Mouse (Mus musculus): ENCODE measurements around the gene Arhgef28. TPM values are rescaled to one million over a fixed set of nuclear protein-coding genes. Genes with fewer than 3 reads are reported as not detected.

The Arhgef28 gene
- total RNA-seq (2021), result 10 to 100 TPM; 90.3 to 90.9 TPM

DNA sequence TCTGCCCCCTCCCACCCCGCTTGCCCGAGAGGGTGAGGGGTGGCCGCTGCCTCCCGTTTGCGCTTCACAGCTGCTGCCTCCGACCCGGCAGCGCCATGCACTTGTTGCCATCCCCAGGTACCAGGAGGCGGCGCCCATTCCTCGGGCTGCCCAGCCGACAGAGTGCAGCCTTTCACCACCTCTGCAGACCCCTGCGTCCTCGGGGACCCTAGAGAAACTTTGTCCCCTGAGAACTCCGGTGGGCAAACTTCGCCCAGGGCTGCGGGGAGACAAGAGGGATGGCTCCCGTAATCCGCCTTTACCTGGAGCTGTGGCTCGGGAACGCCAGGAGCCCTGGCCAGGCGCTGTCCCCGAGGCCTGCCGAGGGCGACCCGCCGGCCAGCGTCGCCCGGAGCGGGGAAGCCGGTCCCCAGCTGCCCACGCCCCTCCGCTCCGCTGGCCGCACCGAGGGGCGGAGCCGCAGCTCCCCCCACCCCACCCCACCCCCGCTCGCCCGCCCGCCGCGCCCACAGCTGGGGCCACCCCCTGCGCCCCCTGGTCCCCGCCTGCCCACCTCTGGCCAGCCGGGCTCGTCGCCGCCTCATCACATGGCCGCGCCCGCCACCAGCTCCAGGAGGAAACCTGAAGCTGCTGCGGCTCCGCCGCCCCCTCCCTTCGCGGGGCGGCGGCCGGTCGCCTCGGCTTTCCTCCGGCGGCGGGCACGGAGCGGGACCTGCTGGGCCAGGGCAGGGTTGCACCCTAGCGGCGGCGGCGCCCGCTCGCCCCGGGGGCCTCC lies at the start of gene Arhgef28:
Gene Arhgef28 (minus strand): TSS at position 669 of the 775 bp plus-strand sequence.
- peak; percentile 43 to 50 for DNase-seq (ENCODE audit: extremely low spot score in 1 of 2, low spot score in 1 of 2)

DNA sequence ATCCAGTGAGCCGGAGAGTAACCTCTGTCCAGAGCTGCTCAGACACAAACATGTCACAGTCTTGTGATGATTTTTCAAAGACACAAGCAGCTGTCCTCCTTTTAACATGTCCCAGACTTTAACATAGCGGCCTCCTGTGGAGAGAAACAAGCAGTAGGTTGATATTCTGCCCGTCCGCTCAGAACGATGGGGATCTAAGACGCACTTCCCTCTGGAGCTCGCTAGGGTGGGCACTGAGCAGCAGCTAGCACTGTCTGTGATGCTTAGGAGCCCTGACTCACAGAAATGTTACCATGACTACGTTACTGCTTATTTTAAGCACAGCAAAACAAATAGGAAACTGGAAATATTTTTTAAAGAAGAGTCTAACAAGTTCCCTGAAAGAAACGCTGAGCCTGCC lies 48.7 kb upstream of the Arhgef28 start:
- peak in 1 of 2 experiments; percentile 26 for DNase-seq (ENCODE audit: extremely low spot score in 1 of 2, low spot score in 1 of 2)

DNA sequence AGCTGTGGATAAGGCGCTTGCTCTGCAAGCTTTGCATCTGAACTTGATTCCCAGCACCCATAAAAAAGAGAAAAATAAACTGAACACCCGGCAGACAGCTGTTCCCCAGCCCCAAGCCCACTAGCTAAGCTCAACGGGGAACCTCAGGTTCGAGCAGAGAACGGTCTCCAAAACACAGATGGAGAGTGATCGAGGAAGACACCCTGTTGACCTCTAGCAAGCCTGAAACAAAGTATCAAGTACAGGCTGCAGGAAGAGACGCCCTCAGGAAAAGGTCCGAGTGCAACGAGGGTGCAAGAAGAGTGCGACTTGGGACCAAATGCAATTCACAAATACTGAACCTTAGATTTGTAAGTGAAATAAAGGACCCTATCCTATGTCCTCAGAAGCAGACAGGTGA lies 43.4 kb upstream of the Arhgef28 start:
- DNase-seq (ENCODE audit: extremely low spot score in 1 of 2, low spot score in 1 of 2), result no peak

DNA sequence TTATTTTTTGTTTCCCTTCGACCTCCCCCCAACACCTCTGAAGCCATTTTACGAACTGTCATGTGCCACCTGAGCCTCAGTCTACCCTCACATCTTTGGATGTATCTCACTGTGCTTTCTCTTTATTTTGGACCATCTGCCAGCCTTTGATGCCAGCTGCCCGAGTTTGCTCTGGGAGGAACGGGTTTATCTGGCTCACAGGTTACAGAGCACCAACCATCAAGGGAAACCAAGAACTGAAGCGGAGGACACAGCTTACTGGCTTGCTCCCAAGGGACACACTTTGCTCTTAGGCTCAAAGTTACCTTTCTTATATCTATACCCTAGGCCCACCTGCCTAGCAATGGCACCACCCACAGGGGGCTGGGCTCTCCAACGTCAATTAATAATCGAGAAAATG lies 39.1 kb upstream of the Arhgef28 start:
- no peak for DNase-seq (ENCODE audit: extremely low spot score in 1 of 2, low spot score in 1 of 2)

DNA sequence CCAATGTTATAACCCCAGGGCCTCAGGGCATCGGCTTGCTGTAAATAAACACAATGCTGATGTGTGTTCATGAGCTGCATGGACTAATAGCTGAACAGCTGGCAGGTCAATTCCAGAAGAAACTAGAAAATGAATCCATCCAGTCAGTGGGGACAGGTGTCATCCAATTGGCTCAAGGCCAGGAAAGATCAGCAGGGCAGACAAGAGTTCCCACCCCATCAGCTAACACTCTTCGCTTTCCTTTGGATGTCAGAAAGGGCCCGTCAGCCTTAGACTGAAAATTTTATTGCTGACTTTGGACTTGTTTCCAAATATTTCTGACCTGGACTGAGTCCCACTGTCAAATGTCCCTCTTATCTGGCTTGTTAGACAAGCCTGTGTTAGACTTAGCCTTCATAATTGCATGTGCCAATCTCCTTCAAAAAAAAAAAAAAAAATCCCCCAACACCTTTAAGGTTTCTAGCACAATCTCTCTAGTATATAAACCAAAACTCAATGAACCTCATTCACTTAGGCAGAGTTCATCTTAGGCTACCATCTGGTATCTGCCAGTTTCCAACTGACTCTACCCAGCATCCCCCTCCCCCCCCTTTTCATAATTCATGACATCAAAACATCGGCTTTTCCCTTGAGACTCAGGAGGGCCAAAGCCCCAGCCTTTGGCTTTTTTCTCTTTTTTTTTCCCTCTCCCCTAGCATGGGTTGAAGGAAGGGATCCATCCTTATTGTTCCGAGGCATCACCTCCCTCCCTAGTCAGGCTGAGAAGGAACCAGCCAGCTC lies 38.5 kb upstream of the Arhgef28 start:
- DNase-seq (ENCODE audit: extremely low spot score in 1 of 2, low spot score in 1 of 2), result no peak

DNA sequence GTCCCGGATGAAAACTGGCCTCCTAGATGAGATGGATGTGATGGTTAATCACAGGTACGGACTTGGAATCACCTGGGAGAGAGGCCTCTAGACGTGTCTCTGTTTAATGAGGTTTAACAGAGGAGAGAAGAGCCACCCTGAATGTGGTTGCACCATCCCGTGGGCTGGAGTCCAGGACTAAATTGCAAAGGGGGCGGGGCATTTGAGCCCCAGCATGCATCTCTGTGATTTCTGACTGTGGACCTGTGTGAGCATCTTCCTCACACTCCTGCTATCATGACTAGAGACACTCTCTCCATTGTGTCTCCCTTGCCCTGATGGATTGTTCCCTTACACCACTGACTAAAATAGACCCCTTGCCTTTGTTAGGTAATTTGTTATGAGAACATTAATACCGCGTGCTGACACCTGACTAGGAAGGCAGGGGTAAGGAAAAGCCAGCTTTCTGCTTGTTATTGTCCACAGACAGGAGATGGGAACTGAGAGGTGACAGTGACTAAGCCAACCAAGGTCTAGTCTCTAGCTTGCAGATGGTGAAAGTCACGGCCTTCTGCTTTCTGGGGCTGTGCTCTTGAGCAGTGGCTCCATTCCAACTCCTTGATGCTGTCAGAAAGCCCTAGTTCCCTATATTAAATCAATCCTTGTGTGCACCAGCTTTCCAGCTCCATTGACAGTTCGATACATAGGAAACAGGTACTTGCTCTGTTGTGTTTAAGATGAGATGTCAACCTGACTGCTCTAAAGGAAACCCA lies 35.5 kb upstream of the Arhgef28 start:
- no peak for DNase-seq (ENCODE audit: extremely low spot score in 1 of 2, low spot score in 1 of 2)

GRCm38 (mm10) chr13:98239978-98240641 lies 33.9 kb upstream of the Arhgef28 start:
- DNase-seq (ENCODE audit: extremely low spot score in 1 of 2, low spot score in 1 of 2), result peak; percentile 69 to 91

DNA sequence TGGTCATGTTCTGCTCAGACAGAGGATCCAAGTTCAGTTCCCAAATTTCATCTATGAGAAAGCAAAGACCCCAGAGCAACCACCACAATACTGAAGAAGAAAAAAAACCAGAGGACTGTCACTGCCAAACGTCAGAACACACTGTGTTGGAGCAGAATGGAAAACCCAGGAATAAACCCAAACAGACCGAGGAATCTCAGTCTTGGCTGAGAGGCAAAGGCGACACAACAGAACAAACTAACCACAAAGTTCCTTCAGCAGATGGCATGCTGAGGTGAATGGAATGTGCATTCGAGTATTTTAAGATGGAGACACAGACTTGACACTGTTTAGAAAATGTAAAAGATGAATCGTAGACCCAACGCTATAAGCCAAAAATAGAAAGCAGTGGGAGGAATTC lies 29.2 kb upstream of the Arhgef28 start:
- no peak for DNase-seq (ENCODE audit: extremely low spot score in 1 of 2, low spot score in 1 of 2)

DNA sequence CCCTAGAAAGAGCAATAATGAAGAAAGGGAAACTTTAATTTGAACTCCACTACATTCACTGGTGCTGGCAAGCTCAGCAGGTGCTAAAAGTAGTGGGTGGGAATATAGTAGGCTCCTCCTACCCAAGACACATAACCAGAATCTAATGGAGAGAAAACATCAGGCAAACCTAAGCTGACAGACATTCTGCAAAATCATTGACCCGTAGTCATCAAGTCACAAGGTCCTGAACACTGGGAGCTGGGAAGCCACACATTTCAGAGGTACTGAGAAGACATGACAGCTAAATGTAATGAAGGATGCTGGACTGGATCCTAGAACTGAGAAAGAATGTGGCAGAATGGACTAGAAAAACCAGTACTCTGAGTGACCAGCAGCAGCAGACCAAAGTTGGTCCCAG lies 24.3 kb upstream of the Arhgef28 start:
- no peak for DNase-seq (ENCODE audit: extremely low spot score in 1 of 2, low spot score in 1 of 2)

DNA sequence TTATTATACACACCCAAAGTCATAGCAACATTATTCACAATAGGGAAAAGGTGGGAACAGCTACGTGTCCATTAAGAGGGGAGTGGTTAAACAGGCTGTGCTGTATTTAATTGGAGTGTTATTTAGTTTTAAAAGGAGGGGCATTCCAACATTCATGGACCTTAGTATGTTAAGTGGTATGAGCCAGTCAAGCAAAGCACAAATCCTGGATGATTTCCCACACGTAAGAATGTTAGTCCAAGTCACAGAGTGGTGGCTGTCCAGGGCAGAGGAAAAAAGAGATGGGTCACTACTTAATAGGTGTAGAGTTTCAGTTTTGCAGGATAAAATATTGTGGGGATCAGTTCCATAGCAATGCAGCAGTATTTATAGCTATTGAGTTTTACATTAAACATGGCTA lies 20.0 kb upstream of the Arhgef28 start:
- no peak for DNase-seq (ENCODE audit: extremely low spot score in 1 of 2, low spot score in 1 of 2)

GRCm38 (mm10) chr13:98222848-98223247 lies 16.6 kb upstream of the Arhgef28 start:
- DNase-seq (ENCODE audit: extremely low spot score in 1 of 2, low spot score in 1 of 2), result no peak

DNA sequence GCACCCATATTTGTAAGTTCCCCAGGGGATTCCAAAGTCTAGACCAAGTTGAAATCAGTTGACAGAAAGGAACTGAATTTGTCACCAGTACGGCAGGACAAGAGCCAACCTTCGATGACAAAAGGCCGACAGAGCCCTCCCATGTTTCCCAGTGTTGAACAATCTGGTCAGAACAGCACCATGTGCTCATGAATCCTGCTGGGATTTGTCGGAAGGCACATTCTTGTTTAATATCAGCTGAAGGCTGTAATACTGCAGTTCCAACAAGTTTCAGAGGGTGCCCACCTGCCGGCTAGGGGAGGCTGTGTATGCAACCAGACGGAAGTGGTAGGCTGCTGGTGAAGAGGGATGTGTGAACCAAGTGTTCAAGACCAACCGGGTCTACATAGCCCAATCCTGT lies 3.9 kb upstream of the Arhgef28 start:
- no peak for DNase-seq (ENCODE audit: extremely low spot score in 1 of 2, low spot score in 1 of 2)

- DNase-seq (ENCODE audit: extremely low spot score in 1 of 2, low spot score in 1 of 2), result peak in 1 of 2 experiments; percentile 56
Observed at GRCm38 (mm10) chr13:98208842-98209241, 2.6 kb upstream of the Arhgef28 start.

DNA sequence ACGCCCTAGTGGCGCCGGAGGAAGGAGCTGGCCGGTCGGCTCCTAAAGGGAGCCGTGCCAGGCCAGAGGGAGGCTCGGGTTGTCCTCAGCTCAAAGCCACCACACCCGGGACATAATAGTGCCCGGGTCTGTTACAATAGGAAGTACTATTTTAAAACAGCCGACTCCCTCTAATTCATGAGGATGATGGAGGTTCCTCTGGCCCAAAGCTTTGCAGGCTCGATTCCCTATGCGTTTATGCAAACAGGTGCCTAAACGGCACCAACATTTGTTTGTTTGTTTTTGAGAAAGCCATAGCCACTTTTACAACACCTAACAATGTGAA lies 269 bp upstream of the Arhgef28 start:
- no peak for DNase-seq (ENCODE audit: extremely low spot score in 1 of 2, low spot score in 1 of 2)

GRCm38 (mm10) chr13:98205111-98205510 lies 1.1 kb downstream of the Arhgef28 start:
- no peak for DNase-seq (ENCODE audit: extremely low spot score in 1 of 2, low spot score in 1 of 2)

DNA sequence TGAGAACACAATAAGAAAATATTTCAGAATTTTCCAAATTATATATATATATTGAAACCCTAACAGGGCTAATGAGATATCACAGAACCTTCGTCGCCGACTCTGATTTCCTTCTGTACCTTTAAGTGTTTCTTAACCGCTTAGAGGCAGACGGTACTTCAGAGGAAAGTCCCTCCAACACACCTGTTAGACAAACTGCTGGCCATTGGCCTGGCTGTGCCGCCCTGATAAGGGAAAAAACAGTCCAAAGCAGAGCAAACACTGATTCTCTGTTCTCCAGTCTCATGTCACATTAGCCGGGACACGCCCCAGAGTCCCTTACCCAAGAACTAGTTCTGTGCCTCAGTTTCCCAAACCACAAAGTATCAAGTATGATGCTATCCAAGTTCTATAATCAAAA lies 1.9 kb downstream of the Arhgef28 start:
- DNase-seq (ENCODE audit: extremely low spot score in 1 of 2, low spot score in 1 of 2), result no peak

GRCm38 (mm10) chr13:98201436-98201835 lies 4.8 kb downstream of the Arhgef28 start:
- DNase-seq (ENCODE audit: extremely low spot score in 1 of 2, low spot score in 1 of 2), result no peak

- DNase-seq (ENCODE audit: extremely low spot score in 1 of 2, low spot score in 1 of 2), result no peak
Observed at GRCm38 (mm10) chr13:98192596-98192995, 13.6 kb downstream of the Arhgef28 start.

- DNase-seq (ENCODE audit: extremely low spot score in 1 of 2, low spot score in 1 of 2), result no peak
Observed at GRCm38 (mm10) chr13:98188500-98188899, 17.7 kb downstream of the Arhgef28 start.

DNA sequence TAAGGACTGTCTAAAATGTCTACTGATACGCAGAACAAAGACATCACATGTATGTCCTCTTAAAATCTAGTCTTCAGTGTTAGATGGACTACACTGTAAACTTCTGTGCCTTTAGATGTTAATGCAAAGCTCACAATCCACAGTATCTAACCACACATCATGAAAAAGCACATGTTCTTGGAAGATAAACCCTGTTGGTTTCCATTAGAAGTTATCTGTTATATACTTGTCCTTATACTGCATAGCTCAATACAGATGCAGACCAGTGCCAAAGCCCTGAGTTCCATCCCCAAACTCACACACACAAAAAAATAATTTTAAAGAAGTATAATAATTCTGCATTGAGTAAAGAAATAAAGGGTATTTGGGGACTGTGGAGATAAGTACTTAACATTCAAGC lies 18.3 kb downstream of the Arhgef28 start:
- no peak for DNase-seq (ENCODE audit: extremely low spot score in 1 of 2, low spot score in 1 of 2)

DNA sequence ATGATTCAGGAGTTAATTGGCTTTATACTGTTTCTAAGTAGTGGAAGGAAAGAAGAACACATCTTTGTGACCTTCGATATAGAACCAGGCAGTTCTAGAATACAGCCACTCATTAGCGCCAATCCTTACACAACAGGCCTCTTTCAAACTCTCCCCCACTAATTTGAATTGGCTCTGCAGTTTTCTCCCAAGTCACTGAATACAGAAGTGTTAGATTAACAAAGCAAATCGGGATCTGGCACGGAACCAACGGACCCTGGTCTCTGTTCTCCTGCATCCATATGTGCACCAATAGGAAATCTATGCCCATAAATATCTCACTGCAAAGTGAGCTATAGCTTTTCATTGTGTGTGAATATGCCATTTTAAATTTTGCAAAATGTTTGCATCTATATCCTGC lies 20.1 kb downstream of the Arhgef28 start:
- peak in 1 of 2 experiments; percentile 46 for DNase-seq (ENCODE audit: extremely low spot score in 1 of 2, low spot score in 1 of 2)

All from layer of hippocampus, postnatal 25 days (tissue).